Mouse (Mus musculus): ENCODE data around the gene Akap13. TPM values are rescaled to one million over a fixed set of nuclear protein-coding genes. Genes with fewer than 3 reads are reported as not detected.

Gene Akap13
- polyA plus RNA-seq, 1 experiment from 2014 or later = 44.6 TPM

DNA sequence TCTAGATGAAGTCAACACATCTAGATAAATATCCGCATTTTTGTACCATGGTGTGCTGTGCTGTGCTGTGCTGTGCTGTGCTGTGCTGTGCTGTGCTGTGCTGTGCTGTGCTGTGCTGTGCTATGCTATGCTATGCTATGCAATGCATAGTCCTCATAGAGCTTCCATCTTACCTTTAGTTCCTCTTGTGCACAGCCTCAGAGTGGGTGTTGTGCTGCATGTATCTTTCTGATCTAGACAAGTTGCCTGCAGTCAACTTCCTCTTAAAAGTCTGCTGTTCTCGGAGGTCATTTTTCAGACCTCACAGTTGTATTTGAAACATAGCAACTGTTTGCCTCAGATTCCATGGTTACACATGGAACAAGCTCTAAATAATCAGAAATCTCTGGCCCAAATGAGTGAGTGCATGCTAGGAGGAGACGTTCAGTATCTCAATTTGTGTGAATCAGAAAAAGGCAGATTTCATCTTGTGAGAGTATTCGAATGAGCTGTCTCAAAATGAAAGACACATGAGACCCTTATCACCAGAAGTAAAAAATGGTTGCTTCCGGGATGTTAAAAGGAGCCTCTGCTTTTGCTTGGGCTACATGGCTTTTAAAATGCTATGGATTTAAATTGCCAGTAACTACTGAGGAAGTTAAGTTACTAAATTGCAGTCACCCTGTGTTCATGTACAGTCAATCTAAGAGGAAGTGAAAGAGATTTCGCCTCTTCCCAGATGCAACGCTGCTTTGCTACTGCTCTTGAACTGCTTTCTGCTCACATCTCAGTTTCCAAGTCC lies 230.9 kb downstream of the Akap13 start:
- no peak overlapping the region for H3K27ac ChIP-seq (ENCODE audit: low read depth)
- no peak overlapping the region for H3K4me3 ChIP-seq (ENCODE audit: low read depth, low read length)
- H3K4me2 ChIP-seq = no peak overlapping the region
- no peaks in the 10 kb centered on the region for H3K27me3 ChIP-seq (ENCODE audit: insufficient read depth, low read length)
- no peak for ATAC-seq (ENCODE audit: insufficient read depth)
- H3K9ac ChIP-seq = no peak overlapping the region
- H3K9me3 ChIP-seq (ENCODE audit: low read depth, low read length) = no peaks in the 10 kb centered on the region
- H3K4me1 ChIP-seq (ENCODE audit: insufficient read depth) = no peaks in the 10 kb centered on the region
- 82% methylated on average over 7 of the region's 7 CpGs for WGBS
- peaks cover 27% of the 10 kb centered on the region for H3K36me3 ChIP-seq (ENCODE audit: insufficient read depth)
- no peak for TF ChIP-seq CTCF (IDR thresholded peaks at IDR 0.05; ENCODE audit: low read depth)
- no peak for DNase-seq

DNA sequence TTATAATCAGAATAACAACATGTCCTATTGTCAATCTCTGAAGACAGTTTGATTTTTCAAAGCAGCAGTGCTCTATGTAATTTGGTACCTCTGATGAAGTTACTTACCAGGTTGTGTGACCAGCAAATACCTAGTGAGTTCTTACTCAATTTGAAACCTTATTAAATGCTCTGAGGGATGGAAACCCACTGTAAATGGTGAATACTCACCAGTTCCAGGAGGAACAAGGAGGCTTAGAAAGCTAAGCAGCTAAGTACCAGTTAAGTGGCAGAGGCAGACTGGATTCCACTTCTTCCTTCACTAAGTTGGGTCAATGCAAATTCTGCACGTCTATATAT lies 231.5 kb downstream of the Akap13 start:
- no peaks in the 10 kb centered on the region for H3K4me1 ChIP-seq (ENCODE audit: insufficient read depth)
- 84% methylated on average over 1 of the region's 1 CpGs for whole genome bisulfite sequencing
- H3K27me3 ChIP-seq (ENCODE audit: insufficient read depth, low read length) = no peaks in the 10 kb centered on the region
- ATAC-seq (ENCODE audit: insufficient read depth) (no peak), DNase-seq (no peak)
- no peak overlapping the region for H3K4me3 ChIP-seq (ENCODE audit: low read depth, low read length)
- TF ChIP-seq CTCF (IDR thresholded peaks at IDR 0.05; ENCODE audit: low read depth) = no peak
- H3K4me2 ChIP-seq = no peak overlapping the region
- no peaks in the 10 kb centered on the region for H3K9me3 ChIP-seq (ENCODE audit: low read depth, low read length)
- H3K36me3 ChIP-seq (ENCODE audit: insufficient read depth) = peaks cover 27% of the 10 kb centered on the region
- H3K27ac ChIP-seq (ENCODE audit: low read depth) = no peak overlapping the region
- H3K9ac ChIP-seq = no peak overlapping the region

DNA sequence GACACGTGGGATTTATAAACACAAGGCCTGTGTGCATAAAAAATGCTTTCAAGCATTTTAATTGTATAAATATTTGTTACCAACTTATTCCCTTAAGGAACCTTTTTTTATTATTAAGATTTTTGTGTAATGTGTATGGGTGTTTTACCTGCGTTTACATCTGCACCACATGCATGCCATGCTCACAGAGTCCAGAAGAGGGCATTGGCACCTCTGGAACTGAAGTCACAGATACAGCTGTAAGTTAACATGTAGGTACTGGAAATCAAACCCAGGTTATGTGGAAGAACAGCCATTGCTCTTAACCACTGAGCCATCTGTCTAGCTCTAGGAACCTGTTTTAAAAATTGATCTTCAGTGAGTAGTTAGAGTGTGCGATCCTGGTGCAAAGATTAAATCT lies 232.8 kb downstream of the Akap13 start:
- ATAC-seq (ENCODE audit: insufficient read depth) (no peak), DNase-seq (no peak)
- Histone ChIP-seq H3K27me3 (ENCODE audit: insufficient read depth, low read length) (no peaks in the 10 kb centered on the region), H3K4me3 (ENCODE audit: low read depth, low read length) (no peak overlapping the region), H3K4me2 (no peak overlapping the region), H3K36me3 (ENCODE audit: insufficient read depth) (peaks cover 24% of the 10 kb centered on the region), H3K4me1 (ENCODE audit: insufficient read depth) (no peaks in the 10 kb centered on the region), H3K27ac (ENCODE audit: low read depth) (no peak overlapping the region), H3K9me3 (ENCODE audit: low read depth, low read length) (no peaks in the 10 kb centered on the region), H3K9ac (no peak overlapping the region)
- peak; percentile 27 for TF ChIP-seq CTCF (IDR thresholded peaks at IDR 0.05; ENCODE audit: low read depth)
- 90% methylated on average over 3 of the region's 3 CpGs for WGBS

DNA sequence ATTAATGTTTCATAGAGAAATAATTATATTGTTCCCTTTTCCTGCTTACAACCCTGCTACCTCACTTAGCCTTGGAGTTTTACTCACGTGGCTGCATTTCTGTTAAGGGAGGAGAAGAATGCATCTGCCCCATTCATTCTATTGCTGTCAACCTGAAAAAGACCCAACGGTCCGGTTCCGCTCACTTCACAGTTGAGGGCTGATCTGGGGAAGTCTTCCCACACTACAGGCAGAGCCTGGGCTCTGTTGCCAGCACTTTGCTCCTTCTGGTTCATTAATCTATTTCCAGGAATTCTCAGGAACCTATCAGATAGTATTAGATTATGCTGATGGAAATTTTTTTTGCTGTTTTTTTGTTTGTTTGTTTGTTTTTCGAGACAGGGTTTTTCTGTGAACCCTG lies 239.4 kb downstream of the Akap13 start:
- Histone ChIP-seq H3K4me2 (no peak overlapping the region), H3K9ac (no peak overlapping the region), H3K4me3 (ENCODE audit: low read depth, low read length) (no peak overlapping the region), H3K27ac (ENCODE audit: low read depth) (no peak overlapping the region), H3K36me3 (ENCODE audit: insufficient read depth) (peaks cover 17% of the 10 kb centered on the region), H3K4me1 (ENCODE audit: insufficient read depth) (no peaks in the 10 kb centered on the region), H3K27me3 (ENCODE audit: insufficient read depth, low read length) (no peaks in the 10 kb centered on the region), H3K9me3 (ENCODE audit: low read depth, low read length) (no peaks in the 10 kb centered on the region)
- TF ChIP-seq CTCF (IDR thresholded peaks at IDR 0.05; ENCODE audit: low read depth) = no peak
- DNase-seq (no peak), ATAC-seq (ENCODE audit: insufficient read depth) (no peak)
- 83% methylated on average over 5 of the region's 5 CpGs for WGBS

DNA sequence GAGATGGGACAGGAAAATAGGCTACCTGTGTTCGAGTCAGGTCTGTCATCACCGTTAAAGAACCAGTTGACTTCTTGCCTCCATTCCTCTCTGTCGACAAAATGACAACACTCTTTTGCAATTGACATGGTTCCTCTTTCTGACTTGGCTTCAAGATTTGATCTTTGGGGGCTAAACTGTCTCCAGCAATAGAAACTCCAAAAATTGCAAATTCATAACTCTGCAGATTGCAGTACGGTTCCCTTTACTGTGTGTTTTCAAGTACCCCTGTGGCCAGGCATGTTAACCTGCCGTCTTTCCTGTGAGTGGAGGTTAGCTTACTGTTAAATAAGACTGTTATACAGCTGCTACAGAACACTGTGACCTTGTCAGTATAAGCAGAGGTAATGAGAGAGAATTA lies 244.5 kb downstream of the Akap13 start:
- WGBS = 90% methylated on average over 5 of the region's 5 CpGs
- Histone ChIP-seq H3K27me3 (ENCODE audit: insufficient read depth, low read length) (no peaks in the 10 kb centered on the region), H3K4me3 (ENCODE audit: low read depth, low read length) (no peak overlapping the region), H3K9me3 (ENCODE audit: low read depth, low read length) (no peaks in the 10 kb centered on the region), H3K9ac (no peak overlapping the region), H3K27ac (ENCODE audit: low read depth) (no peak overlapping the region), H3K36me3 (ENCODE audit: insufficient read depth) (peaks cover 39% of the 10 kb centered on the region), H3K4me1 (ENCODE audit: insufficient read depth) (no peaks in the 10 kb centered on the region), H3K4me2 (no peak overlapping the region)
- no peak for TF ChIP-seq CTCF (IDR thresholded peaks at IDR 0.05; ENCODE audit: low read depth)
- ATAC-seq (ENCODE audit: insufficient read depth) = no peak
- no peak for DNase-seq

DNA sequence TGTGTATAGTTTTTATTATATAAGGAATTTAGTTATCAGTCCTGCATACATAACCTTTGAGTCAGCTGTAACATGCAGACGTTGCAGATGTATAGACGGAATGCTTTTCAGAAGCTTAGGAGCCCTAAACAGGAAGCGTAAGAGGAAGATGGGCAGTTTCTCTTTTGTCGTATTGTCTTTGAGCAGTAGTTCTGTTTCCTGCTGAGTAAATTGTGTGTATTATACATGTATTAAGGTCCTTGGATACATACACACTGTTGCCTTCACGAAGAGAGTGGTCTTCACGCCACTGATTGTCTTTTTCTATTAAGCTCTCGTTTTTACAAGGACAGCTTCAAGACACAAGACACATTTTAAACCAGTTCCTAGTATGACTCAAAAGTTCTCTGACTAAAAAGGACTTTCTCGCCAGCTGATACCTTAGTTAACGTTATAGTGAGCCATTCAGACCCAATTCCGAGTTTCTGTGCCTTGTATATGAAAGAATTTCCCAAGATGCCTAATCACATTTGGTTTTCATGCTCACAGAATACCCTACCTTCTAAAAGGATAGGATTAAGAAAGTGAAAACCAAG lies 245.5 kb downstream of the Akap13 start:
- Histone ChIP-seq H3K27me3 (ENCODE audit: insufficient read depth, low read length) (no peaks in the 10 kb centered on the region), H3K9me3 (ENCODE audit: low read depth, low read length) (no peaks in the 10 kb centered on the region), H3K4me1 (ENCODE audit: insufficient read depth) (no peaks in the 10 kb centered on the region), H3K4me3 (ENCODE audit: low read depth, low read length) (no peak overlapping the region), H3K9ac (no peak overlapping the region), H3K27ac (ENCODE audit: low read depth) (no peak overlapping the region), H3K36me3 (ENCODE audit: insufficient read depth) (peaks cover 45% of the 10 kb centered on the region), H3K4me2 (no peak overlapping the region)
- no peak for TF ChIP-seq CTCF (IDR thresholded peaks at IDR 0.05; ENCODE audit: low read depth)
- no peak for DNase-seq
- 81% methylated on average over 10 of the region's 10 CpGs for WGBS
- ATAC-seq (ENCODE audit: insufficient read depth) = no peak

DNA sequence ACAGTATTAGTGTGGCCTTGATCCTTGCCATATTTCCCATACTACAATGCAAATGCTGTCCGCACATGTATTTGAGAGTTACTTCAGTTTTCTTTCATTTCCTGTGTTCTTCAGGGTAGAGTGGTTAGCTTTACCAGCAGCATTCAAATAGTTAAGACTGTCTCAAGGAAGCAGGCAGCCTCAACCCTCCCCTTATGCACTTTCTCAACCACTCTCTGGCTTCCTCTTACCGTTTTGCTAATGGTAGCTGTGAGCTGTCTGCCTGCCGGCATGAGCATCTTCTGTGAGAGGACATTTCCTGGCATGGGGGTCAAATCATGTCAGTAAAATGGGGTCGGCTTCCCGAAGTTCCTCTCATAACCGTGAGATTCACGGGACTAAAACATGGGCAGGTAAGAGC lies 246.4 kb downstream of the Akap13 start:
- H3K9me3 ChIP-seq (ENCODE audit: low read depth, low read length) = no peaks in the 10 kb centered on the region
- H3K27ac ChIP-seq (ENCODE audit: low read depth) = no peak overlapping the region
- WGBS = 64% methylated on average over 7 of the region's 7 CpGs
- H3K4me3 ChIP-seq (ENCODE audit: low read depth, low read length) = no peak overlapping the region
- H3K4me1 ChIP-seq (ENCODE audit: insufficient read depth) = no peaks in the 10 kb centered on the region
- no peak overlapping the region for H3K4me2 ChIP-seq
- H3K9ac ChIP-seq = no peak overlapping the region
- no peak for ATAC-seq (ENCODE audit: insufficient read depth)
- no peak for DNase-seq
- TF ChIP-seq CTCF (IDR thresholded peaks at IDR 0.05; ENCODE audit: low read depth) = no peak
- peaks cover 46% of the 10 kb centered on the region for H3K36me3 ChIP-seq (ENCODE audit: insufficient read depth)
- no peaks in the 10 kb centered on the region for H3K27me3 ChIP-seq (ENCODE audit: insufficient read depth, low read length)

Data from lung, embryonic 14.5 days (tissue).